Mouse (Mus musculus) heart, adult 9 months (tissue): ENCODE data around the gene 2310034G01Rik.

Experiments
- DNase-seq, 2 experiments: peaks; one replicate each; pipeline ENCODE4 v3.0.0; 2022; ENCODE audit warnings: low spot score in 2 of 2

2310034G01Rik gene

DNA sequence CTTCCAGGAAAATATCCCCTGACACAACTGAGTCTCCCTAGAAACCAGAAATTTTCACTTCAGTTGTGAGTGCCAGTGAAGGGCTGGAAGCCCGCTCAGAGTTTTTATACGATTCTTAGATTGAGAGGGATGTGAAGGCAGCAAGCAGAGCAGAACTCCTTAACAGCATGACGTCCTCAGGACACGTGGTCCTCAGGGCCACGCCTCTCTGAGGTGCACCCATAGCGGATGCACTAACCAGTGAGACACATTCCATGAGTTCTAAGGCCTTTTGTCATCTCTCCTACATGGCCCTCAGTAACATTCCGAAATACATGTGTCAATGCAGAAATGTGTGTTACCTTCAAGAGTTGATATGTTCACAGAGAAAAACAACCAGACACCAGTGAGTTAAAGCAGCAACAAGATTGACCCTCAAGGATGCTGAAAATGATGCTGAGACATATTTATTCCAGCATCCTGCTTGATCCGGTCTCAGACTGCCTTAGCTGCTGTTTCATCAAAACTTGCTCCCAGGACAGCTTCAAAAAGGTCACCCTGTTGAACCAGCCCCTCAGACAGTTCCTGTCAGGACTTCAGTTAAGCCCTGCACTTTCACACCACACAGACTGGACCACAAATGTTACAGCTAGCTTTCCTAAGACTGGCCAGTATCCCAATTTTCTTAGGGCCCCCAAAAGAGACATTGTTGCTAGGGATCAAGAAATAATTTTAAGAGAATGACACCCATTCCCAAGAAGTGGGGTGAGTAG is 49.6 kb downstream of the 2310034G01Rik start:
- no peak for DNase-seq
